Mouse (Mus musculus) megakaryocyte progenitor cell, adult 5-6 weeks (primary cell): ENCODE results near the gene Chst5. TPM values are rescaled to one million over a fixed set of nuclear protein-coding genes. Genes with fewer than 3 reads are reported as not detected.
"Not testable (repeated sequence)": the region's sequence is repeated elsewhere in the genome, so short reads cannot be mapped to it uniquely, and the experiment has no call there.

Experiments used
- ATAC-seq: replicated peaks from 2 replicates; pipeline ENCODE4 v1.8.0; 2016; ENCODE audit warnings: mild to moderate bottlenecking, moderate TSS enrichment, inconsistent platforms; ENCODE audit not compliant: poor library complexity
- total RNA-seq, 2 experiments: library from RNA; stranded (forward) in 1 of 2; stranded (reverse) in 1 of 2; fragments of 157-497, 149-512 nt in 1 of 2; fragments of 200-1000 nt in 1 of 2; gene quantifications; 2 replicates each; pipeline versions ENCODE4 v1.2.3 to v1.2.4; 2015 to 2017

The Chst5 gene
- not detected in 2 replicates for total RNA-seq (2015)
- total RNA-seq (2017), result not detected in 2 replicates

DNA sequence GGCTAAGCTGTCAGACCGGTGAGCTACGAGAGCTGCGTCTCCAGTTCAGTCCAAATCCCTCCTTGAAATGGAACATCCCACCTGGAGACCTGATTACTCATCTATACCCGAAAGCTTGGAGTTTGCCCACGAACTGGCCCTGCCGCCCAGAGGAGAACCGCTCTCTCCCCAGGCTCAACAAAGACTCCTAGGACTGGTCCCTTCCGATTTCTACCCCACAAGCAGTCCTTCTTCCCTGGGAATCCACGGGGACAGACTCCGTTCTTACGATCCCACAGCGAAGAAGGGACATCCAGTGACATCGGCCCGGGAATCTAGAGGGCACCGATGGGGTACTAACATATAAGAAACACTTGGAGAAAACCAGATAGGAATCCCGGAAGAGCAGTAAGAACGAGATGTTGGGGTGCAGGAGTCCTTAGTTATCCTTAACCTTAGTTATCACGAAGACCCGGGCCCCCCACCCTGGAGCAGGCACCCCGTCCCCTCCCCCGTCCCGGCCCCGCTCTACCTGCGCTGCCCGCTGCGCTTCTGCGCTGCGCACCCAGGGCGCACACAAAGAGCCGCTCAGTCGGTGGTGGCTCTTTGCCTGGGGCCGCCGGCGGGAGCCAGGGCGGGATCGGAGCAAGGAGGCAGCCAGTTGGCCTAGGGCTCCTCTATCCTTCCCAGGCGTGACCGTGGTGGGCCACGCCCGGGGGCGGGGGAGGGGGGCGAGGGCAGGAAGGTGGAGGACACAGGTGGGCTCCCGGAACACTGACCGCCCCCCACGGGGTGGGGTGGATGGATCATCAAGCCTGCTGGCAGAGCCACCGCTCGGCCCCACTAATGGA lies at the start of gene Chst5:
TSS of gene Chst5 (minus strand) at position 827 of the 830 bp plus-strand sequence.
- ATAC-seq, result no peak

DNA sequence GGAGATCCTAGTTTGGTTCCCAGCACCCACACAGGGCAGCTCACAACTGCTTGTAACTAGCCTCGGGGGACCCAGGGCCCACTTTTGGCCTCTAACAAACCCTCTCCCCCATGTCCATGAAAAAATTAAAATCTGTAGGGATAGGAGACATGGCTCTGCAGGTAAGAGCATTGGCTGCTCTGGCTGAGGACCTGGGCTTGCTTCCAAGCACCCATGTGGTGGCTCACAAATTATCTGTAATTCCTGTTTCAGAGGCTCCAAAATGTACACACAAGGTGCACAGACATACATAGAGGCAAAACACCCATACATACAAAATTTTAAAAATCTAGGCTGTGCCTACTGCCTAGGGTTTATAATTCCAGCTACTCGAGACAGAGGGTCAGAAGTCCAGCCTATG lies 47.0 kb upstream of the Chst5 start:
- no peak for ATAC-seq

DNA sequence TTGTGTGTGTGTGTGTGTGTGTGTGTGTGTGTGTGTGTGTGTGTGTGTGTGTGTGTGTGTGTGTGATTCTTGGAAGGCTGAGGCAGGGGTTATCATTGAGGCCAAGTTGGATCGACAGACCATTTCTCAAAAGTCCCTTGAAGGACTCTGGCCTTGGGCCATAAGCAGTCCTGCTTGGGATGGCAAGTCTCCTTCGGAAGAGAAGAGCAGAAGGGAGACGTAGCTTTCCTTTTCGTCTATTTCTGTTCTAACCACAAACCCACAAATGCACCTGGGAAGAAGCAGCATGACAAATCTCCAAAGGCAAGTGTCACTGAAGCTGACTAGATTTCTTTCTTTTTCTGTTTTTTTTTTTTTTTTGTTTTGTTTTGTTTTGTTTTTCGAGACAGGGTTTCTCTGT lies 45.6 kb upstream of the Chst5 start:
- ATAC-seq, result no peak

DNA sequence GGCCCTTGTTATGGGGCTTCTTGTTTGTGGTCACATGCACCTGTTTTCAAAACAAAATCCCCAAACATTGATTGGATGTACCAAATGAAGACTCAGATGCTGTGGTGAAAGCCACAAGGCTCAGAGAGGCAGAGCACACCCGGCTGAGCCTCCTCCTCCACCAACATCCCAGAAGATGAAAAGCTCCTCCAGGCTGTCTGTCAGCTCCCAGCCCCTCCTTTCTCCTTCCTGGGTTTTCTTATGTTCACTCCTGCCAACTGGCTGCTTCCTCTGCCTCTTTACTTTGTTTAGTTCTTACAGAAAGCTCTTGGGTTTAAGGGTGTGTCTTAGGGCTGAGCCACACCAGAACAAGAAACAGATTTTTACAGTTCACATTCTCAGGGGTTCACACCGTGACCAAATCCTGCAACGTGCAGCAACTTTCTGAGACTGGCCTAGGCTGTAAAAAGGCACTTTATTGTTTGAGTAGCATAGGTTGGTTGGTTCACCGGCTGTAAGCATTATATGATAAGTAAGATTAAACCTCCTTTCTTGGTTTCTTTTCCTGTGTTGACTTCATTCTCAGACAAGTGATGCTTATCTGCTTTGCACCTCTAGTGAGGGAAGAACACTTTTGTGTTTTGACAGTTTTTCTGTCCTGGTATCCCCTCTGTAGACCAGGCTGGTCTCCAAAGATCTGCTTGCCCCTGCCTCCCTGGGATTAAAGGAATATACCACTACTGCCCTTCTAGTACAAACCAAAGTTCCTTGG lies 44.8 kb upstream of the Chst5 start:
- no peak for ATAC-seq

DNA sequence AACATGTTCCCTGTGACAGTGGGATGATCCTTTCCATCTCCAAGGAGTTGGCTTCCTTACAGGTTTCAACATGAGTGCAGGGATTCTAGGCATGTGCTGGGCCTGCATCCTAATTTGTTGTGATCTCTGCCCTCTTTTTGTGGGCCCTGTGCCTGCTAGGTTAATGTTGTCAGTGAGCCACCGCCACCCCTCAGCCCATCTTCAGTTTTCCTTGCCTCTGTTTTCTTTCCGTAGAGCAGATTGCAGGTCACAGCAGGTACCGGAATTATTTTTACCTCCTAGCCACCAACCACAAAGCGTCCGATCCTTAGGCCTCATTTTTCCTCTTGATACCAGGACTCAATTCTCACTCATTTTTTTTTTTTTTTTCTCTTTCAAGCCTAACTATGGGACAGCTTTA lies 41.7 kb upstream of the Chst5 start:
- no peak for ATAC-seq

DNA sequence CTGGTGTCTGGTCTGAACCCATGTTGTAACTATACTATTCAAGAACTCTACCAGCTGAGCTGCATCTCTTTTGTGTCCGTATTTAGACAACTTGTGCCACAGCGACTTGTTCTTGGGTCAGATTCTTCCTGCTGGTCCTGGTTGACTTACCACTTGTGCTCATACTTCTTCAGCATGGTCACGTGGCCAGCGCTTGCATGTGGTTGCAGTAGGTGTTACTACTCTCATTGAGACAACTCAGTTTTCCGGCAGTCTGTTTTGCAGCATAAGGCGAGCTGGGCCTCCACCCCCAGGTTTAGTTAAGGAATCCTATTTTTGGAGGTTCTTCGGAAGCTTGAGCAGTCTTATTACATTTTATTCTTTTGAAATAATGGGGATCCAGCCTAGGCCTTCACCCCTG lies 41.1 kb upstream of the Chst5 start:
- ATAC-seq, result no peak

DNA sequence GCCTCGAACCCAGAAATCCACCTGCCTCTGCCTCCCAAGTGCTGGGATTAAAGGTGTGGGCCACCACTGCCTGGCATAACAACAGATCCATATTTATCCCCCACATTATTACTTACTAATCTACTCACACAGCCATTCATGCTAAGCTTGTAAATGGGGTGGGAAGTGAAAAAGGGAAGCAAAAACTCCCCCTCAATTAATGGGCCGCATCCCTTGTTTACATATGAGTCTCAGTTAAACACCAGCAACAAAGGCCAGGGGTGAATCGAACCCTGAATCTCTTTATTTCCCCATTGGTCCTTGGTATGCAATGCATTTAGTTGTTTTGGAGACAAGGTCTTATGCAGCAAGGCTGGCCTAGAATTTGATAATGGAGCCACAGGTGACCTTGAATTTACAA lies 40.6 kb upstream of the Chst5 start:
- ATAC-seq, result no peak

DNA sequence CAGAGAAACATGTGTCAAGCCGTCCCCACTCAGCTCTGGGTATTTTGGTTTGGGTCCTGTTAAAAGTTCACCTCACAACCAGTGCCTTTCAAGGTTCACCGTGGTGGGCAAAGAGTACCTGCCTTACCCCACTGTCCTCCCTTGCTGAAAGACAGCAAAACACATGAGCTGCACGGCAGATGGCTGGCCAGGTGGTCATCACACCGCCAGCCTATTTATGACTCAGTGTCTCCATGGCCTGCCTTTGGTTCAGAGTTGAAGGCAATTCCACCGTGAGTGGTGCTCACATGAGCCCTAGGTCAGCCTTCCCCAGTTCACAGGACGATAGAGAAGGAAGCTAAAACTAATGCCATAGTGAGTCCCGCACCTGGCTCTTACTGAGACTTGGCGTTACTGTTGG lies 37.7 kb upstream of the Chst5 start:
- ATAC-seq, result no peak

DNA sequence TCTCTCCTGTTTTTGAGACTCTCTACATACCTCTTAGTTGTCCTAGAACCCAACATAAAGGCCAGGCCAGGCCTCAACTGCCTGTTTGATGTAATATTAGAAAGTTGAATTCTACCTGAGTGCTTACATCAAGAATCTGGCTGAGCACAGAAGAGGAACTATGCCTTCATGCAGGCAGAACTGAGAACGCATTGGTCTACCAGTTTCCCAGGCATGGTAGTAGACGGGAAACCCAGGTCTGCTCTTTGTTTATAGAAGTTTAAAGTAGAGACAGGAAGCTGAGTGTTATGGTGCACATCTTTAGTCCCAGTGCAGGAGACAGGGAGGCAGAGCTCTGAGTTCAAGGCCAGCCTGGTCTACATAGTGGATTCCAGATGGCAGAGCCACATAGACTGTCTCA lies 36.9 kb upstream of the Chst5 start:
- no peak for ATAC-seq

DNA sequence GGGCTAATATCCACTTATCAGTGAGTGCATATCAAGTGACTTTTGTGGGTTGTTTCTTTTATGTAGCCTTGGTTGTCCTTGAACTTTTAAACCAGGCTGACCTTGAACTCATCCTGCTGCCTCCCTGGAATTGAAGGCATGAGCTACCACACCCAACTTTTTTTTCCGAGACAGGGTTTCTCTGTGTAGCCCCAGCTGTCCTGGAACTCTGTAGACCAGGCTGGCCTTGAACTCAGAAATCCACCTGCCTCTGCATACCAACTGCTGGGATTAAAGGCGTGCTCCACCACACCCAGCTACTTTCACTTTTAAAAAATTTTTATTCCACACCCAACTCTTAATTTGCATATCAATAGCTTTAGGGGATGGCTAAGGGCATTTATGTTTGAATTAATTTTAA lies 33.3 kb upstream of the Chst5 start:
- ATAC-seq, result no peak

DNA sequence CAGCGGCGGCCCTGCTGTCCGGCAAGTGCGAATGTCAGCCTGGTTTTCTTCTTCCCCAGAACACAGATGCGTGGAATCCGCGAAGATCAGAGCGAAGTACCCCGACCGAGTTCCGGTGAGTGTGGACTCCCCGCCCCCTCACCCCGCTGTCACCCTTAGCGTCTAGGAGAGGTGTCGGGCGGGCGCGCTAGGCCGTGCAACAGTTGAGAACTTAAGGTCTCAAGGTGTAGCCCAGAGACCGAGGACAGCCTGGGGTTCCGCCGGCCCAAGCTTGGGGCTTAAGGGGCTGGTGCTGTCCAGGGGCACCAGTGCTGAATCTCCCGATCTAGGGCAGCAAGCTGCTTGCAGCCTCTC lies 30.8 kb upstream of the Chst5 start:
- ATAC-seq, result peak; percentile 51

DNA sequence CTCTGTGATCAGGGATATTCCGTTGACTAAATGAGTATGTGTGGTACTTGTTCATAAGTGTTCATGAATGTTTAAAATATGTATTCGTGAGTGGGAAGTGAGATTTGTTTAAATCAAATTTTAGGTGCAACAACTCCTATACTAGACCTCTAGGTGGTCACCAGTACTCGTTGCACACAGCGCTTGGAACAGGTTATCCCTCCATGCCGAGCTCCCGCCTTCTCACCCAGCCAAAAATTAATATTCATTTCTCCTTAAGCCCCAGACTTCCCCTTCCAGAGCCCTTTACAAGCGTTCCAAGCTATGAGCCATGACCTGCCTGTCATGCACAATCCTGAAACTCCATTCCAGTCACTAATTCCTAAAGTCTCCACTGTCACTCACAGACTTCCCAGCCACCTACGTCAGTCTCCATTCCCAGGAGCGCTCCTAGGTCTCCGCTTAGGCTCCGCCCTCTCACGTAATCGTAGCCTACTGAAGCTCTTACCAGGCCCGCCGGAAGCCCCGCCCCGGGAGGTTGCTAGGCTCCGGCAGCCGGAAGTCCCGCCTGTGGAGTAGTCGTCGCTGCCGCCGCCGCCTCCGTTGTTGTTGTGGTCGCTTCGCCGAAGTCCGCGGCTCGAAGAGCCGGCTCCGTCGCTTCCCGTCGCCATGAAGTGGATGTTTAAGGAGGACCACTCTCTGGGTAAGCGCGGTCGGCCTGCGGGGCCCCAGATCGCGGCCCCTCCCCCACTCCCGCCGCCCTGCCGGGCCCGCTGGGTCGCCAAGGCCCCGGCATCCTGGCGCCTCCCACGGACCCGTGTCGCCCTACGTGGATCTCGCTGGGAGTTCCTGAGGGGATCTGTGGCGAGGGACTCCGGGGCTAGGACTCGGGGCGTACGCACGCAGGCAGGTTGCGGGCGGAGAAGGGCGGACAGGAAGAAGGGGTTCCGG lies 30.2 kb upstream of the Chst5 start, which contains the start of gene Gabarapl2:
TSS of gene Gabarapl2 (plus strand) at position 533 of the 930 bp plus-strand sequence.
- peak; percentile 91 for ATAC-seq

DNA sequence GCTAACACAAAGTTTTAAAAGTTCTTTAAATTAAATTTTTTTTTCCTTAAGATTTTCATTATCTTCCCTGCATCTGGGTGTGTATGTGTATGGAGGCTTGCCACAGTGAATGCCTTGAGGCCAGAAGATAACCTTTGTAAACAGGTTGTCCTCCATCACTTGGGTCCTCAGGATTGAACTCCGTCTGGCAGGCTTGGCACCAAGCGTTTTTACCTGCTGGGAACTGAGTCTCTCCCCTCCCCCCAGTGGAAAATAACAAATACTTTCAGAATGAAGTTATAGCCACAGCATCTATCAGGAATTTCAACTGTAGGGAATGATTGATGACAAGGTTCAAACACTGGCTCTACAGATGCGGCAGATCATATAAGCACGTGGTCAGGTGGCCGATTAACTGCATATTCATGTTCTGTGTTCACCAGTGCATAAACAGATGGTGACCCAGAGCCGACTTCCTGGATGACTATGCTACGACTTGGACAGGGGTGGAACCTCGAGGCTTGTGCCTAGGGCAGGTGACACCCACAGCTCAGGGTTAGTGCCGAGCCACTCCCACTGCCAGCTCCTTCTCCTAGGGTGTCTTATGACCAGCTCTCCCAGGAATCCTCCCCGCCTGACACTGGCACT lies 29.4 kb upstream of the Chst5 start:
- peak; percentile 67 for ATAC-seq

DNA sequence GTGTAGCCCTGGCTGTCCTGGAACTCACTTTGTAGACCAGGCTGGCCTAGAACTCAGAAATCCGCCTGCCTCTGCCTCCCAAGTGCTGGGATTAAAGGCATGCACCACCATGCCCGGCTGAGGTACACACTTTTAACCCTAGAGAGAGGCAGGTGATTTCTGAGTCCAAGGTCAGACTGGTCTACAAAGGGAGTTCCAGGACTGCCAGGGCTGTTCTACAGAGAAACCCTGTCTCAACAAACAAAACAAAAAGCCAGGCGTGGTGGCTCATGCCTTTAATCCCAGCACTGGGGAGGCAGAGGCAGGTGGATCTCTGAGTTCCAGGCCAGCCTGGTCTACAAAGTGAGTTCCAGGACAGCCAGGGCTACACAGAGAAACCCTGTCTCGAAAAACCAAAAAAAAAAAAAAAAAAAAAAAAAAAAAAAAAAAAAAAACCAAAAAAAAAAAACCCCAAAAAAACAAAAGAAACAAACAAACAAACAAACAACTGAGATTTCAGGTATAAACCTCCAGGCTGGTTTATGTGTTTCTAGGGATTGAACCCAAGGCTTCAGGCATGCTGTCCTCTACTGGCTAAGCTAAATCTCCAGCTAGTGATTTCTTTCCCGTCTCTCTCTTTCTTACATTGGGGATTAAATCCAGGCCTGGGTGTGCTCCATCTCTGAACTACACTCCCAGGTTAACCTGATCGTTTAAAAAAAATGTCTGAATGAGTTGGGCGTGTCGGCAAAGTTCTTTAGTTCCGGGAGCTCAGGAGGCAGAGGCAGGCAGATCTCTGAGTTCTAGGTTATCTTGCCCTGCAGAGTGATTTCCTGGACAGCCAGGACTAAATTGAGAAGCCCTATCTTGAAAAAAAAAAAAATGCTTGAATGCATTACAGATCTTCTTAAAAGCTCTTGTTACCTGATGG lies 28.1 kb upstream of the Chst5 start:
- ATAC-seq, result not testable (repeated sequence)

DNA sequence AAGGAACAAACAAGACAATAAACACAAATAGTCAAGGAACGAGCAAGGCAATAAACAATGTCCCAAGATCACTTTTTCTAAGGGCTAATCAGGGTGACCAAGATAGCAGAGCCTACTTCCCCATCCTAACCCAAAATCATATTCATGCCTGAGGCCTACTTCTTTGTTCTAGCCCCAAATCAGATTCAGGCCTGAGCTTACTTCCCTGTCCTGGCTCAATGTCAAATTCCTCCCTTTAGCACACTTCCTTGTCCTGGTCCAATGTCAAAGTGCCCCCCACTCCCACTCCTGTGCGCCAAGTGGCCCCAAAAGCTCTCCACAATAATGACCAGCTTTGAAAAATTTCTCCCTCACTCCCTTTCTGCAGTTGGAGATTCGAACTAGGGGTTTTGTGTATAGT lies 26.9 kb upstream of the Chst5 start:
- no peak for ATAC-seq

DNA sequence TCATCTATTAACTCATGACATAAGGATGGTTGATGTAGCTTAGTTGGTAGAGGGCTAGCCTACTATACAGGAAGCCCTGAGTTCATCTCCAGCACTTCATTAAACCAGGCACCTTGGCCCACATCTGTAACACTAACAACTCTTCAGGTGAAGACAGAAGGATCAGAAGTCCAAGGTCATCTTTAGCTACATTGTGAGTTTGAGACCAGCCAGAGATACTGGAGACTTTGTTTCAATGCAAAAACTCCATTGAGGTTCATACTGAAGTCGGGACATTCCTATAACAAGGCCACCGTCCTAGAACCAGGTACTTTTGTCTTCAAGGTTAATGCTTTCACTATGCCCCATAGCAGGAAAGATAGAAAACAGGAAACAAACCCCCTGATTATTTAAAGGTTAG lies 24.0 kb upstream of the Chst5 start:
- no peak for ATAC-seq

DNA sequence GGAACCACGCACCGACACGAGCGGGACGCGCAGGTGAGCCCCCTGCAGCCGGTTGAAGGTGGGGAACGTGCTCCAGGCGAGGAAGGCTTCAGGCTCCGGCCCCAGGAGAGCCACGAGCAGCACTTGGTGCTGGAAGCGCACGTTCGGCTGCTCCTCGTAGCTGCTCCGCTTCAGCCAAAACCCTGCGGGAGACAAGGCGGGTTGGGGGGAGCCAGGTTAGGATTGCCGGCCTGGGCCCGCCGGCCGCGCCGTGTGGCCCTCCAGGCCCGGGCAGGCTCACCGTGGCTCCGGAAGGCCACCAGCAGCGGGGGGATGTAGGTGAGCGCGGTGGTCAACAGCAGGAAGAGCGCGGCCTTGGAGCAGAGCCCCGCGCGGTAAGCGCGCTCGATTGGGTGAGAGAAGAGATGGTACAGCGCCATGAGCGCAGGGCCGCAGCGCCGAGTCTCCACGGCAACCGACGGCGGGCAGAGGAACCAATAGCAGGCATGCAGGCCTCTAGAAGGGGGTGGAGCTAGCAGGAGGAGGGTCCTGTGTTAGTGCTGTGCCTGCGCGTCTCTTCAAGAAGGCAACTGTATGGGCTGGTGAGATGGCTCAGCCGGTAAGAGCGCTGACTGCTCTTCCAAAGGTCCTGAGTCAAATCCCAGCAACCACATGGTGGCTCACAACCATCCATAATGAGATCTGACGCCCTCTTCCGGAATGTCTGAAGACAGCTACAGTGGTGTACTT lies 23.3 kb upstream of the Chst5 start, which contains the start of gene Tmem231:
TSS of gene Tmem231 (minus strand) at position 534 of the 729 bp plus-strand sequence.
- ATAC-seq, result peak; percentile 97

DNA sequence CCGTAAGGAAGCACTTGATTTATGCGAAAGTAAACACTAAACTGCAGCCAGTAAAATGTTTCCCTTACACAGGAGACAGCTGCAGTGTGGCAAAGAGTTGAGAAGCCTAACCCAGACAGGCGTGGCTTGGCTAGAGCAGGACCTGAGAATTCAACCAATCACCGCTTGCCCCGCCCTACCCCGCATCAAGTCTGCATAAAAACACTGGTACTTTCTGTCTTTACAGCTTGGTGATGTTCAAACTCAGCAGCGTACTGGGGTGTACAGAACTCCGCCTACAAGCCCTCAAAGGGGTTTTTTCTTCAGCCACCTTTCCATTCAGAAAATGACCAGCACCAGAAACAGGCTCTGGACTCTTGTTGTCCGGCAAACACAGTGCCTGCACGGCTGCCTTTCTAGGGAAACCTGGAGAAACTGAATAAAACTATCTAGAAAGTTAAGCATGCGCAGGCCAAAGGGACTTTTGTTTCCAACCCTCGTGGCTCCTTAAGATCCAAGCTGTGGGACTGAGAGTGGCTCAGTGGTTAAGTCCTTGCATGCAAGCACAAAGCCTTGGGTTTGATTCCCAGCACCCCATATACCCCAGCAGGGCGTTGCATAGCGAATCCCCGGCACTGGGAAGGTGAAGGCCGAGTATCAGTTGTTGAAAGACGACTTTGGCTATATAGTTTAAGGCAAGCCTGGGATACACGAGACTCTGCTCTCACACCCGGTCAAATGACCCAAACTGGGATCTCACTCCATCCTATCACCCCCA lies 22.5 kb upstream of the Chst5 start:
- peak; percentile 68 for ATAC-seq
